In the genomic region with DNA sequence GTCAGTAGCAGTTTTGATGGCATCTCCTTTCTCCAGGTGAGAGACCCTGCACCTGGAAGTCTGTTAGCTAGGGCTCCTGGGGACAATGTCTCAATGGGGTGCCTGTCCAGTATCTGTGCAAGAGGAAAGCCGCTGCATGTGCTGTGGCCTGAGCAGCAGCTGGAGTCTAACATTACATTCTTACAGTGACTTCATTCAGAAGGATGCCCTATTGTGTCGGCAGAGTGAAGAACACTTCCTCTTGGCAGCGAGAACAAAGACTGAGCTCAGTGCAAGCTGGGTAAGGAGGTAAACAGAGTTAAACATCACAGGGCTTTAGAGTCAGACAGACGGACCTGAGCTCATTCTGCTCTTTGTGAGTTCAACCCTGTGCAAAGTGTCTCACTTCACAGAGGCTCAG, we compare ENCODE assay signal across 10 mouse cellular contexts.
DNase-seq lines count a peak whose midpoint lies in the region; ATAC-seq and TF ChIP-seq lines count a peak whose summit lies in the region.
"Had no signal": no experiment of that assay in that cellular context is flagged by ENCODE, and none has a peak within 500 bp of the region (broad histone marks: within the 10 kb centered on the region; RNA-seq: fewer than 3 reads in every experiment).

No protein-coding gene starts in this region.

- H3K9ac ChIP-seq in heart, embryonic 16.5 days (ENCODE audit: low read length), result peak overlapping the region; percentile 9; the same call in 1 of the 2 replicates
- H3K9ac ChIP-seq in heart, adult 2 months (ENCODE audit: low read depth, low read length), result no peak overlapping the region

- H3K4me3 ChIP-seq in heart, embryonic 16.5 days (ENCODE audit: low read length), result no peak overlapping the region
- no peak overlapping the region for H3K4me3 ChIP-seq in heart, adult 2 months
- no peak overlapping the region for H3K4me3 ChIP-seq in thymus, adult 2 months (ENCODE audit: control insufficient read depth, insufficient read depth, low read length)

- H3K36me3 ChIP-seq in heart, embryonic 16.5 days (ENCODE audit: control insufficient read depth, insufficient read depth), result no peaks in the 10 kb centered on the region
- H3K36me3 ChIP-seq in heart, adult 2 months (ENCODE audit: control insufficient read depth, insufficient read depth, low read length), result no peaks in the 10 kb centered on the region
- no peaks in the 10 kb centered on the region for H3K36me3 ChIP-seq in thymus, adult 2 months (ENCODE audit: control insufficient read depth, insufficient read depth, low read length)

- no peak for TF ChIP-seq POLR2A in heart, adult 2 months (IDR thresholded peaks at IDR 0.05; ENCODE audit: insufficient read depth, low read depth, low read length)
- no peak for TF ChIP-seq POLR2A in thymus, adult 2 months (IDR thresholded peaks at IDR 0.05; ENCODE audit: control insufficient read depth, extremely low read depth, insufficient read depth, low read length, poor library complexity)

- no peaks in the 10 kb centered on the region for H3K79me2 ChIP-seq in heart, adult 2 months (replicated peaks; ENCODE audit: control insufficient read depth, insufficient read depth, low read length)

- WGBS in heart, embryonic 16.5 days, result 31% methylated on average over 4 of the region's 4 CpGs
- WGBS in heart, adult 2 months, result 46% methylated on average over 4 of the region's 4 CpGs
- 14% methylated on average over 4 of the region's 4 CpGs for WGBS in thymus, adult 2 months

- H3K4me1 ChIP-seq in heart, embryonic 16.5 days (ENCODE audit: control insufficient read depth, insufficient read depth, low read length), result peaks cover 12% of the 10 kb centered on the region
- H3K4me1 ChIP-seq in heart, adult 2 months (ENCODE audit: control insufficient read depth, insufficient read depth, low read length), result peaks cover 5% of the 10 kb centered on the region
- H3K4me1 ChIP-seq in thymus, adult 2 months (replicated peaks; ENCODE audit: control insufficient read depth, insufficient read depth, low read length), result peaks cover 5% of the 10 kb centered on the region

- no peak for TF ChIP-seq CTCF in heart, adult 2 months (IDR thresholded peaks at IDR 0.05)
- TF ChIP-seq CTCF in thymus, adult 2 months (IDR thresholded peaks at IDR 0.05; ENCODE audit: borderline replicate concordance, control insufficient read depth, extremely low read depth, insufficient read depth, low read length, poor library complexity), result no peak

- DNase-seq in heart, adult 2 months, result no peak
- DNase-seq in thymus, adult 2 months, result peak; percentile 24
- DNase-seq in thymus, postnatal 4 days, result no peak
- DNase-seq in lung, postnatal 14 days, result peak; percentile 36
- peak; percentile 12 for DNase-seq in thymus, postnatal 25 days
- DNase-seq in adrenal gland, adult (ENCODE audit: inconsistent age in 2 of 2, low spot score in 1 of 2), result no peak
- DNase-seq in cerebellum, postnatal 36 days, result no peak
- DNase-seq: heart, postnatal 14 days; right cerebral cortex, postnatal 4 days had no signal

- H3K9me3 ChIP-seq in heart, embryonic 16.5 days (replicated peaks; ENCODE audit: control insufficient read depth, low read length), result no peaks in the 10 kb centered on the region; the same call in 1 of the 2 replicates

- intact Hi-C loops in heart, adult 2 months (cut with DNase I), result no loop called here

- no peak for TF ChIP-seq EP300 in heart, adult 2 months (IDR thresholded peaks at IDR 0.05; ENCODE audit: insufficient read depth, low read depth, low read length)

- no peak overlapping the region for H3K27ac ChIP-seq in heart, embryonic 16.5 days (ENCODE audit: low read length)
- H3K27ac ChIP-seq in heart, adult 2 months, result no peak overlapping the region
- peak overlapping the region; percentile 1; the same call in 1 of the 2 replicates for H3K27ac ChIP-seq in thymus, adult 2 months (ENCODE audit: control insufficient read depth, insufficient read depth, low read length)

- no peak for ATAC-seq in heart, embryonic 16.5 days (replicated peaks; ENCODE audit: extremely low read depth, insufficient read depth, low FRiP score)

- no peak overlapping the region for H3K4me2 ChIP-seq in heart, embryonic 16.5 days (ENCODE audit: low read depth, low read length)

- H3K27me3 ChIP-seq in heart, embryonic 16.5 days (ENCODE audit: control insufficient read depth, insufficient read depth, low read length), result peaks cover 5% of the 10 kb centered on the region
- H3K27me3 ChIP-seq in heart, adult 2 months (ENCODE audit: control insufficient read depth, insufficient read depth, low read length), result no peaks in the 10 kb centered on the region
- H3K27me3 ChIP-seq in thymus, adult 2 months (ENCODE audit: control insufficient read depth, insufficient read depth, low read length), result no peaks in the 10 kb centered on the region; the same call in 1 of the 2 replicates

Comparison
In these comparisons a context has a peak if more than half of its experiments do, and no peak if none do; other contexts are left out.
1. DNase-seq: peak in thymus, adult 2 months (single experiment), lung, postnatal 14 days (single experiment) and thymus, postnatal 25 days (single experiment); none in heart, adult 2 months (0 of 2), thymus, postnatal 4 days (single experiment), adrenal gland, adult (0 of 2) and cerebellum, postnatal 36 days (0 of 2).